Mouse (Mus musculus): ENCODE measurements around the gene Dmkn. TPM values are rescaled to one million over a fixed set of nuclear protein-coding genes. Genes with fewer than 3 reads are reported as not detected.
"Not testable (repeated sequence)": the region's sequence is repeated elsewhere in the genome, so short reads cannot be mapped to it uniquely, and the experiment has no call there.

Gene Dmkn
- polyA plus RNA-seq, 1 experiment from 2014 or later, result 2.3 TPM

- Histone ChIP-seq H3K4me3 (ENCODE audit: low read depth, low read length) (peak within 1 kb of the TSS; percentile 78), H3K9me3 (ENCODE audit: control insufficient read depth, low read length) (no peaks in the 10 kb centered on the region), H3K36me3 (ENCODE audit: control insufficient read depth, insufficient read depth, low read length) (peaks cover 13% of the 10 kb centered on the region), H3K4me2 (ENCODE audit: low read depth, low read length) (peak within 1 kb of the TSS; percentile 72), H3K9ac (replicated peaks; ENCODE audit: low read depth, low read length) (peak within 1 kb of the TSS; percentile 80), H3K27ac (ENCODE audit: low read depth, low read length) (peak within 1 kb of the TSS; percentile 94), H3K27me3 (ENCODE audit: control insufficient read depth, insufficient read depth, low read length) (no peaks in the 10 kb centered on the region), H3K4me1 (ENCODE audit: control insufficient read depth, insufficient read depth, low read length) (peaks cover 21% of the 10 kb centered on the region)
- under 1% methylated on average over 60 of the region's 60 CpGs for WGBS
- ATAC-seq (ENCODE audit: low read depth), result peak; percentile 97
Observed at GRCm38 (mm10) chr7:30729396-30730063, 34.0 kb upstream of the Dmkn start, which contains the start of gene Tmem147. Tmem147 (minus strand) TSS chr7:30729540.

- Histone ChIP-seq H3K4me2 (ENCODE audit: low read depth, low read length) (peak overlapping the region; percentile 72), H3K4me1 (ENCODE audit: control insufficient read depth, insufficient read depth, low read length) (peaks cover 21% of the 10 kb centered on the region), H3K36me3 (ENCODE audit: control insufficient read depth, insufficient read depth, low read length) (peaks cover 18% of the 10 kb centered on the region), H3K9ac (replicated peaks; ENCODE audit: low read depth, low read length) (peak overlapping the region; percentile 80), H3K4me3 (ENCODE audit: low read depth, low read length) (peak overlapping the region; percentile 78), H3K27ac (ENCODE audit: low read depth, low read length) (peak overlapping the region; percentile 94)
- 10% methylated on average over 19 of the region's 22 CpGs for WGBS
- H3K27me3 ChIP-seq (ENCODE audit: control insufficient read depth, insufficient read depth, low read length); H3K9me3 ChIP-seq (ENCODE audit: control insufficient read depth, low read length): not testable (repeated sequence)
- peak; percentile 26 for ATAC-seq (ENCODE audit: low read depth)
Observed at GRCm38 (mm10) chr7:30730064-30730722, 33.4 kb upstream of the Dmkn start.

GRCm38 (mm10) chr7:30736211-30736610 lies 27.3 kb upstream of the Dmkn start:
- H3K9ac ChIP-seq (replicated peaks; ENCODE audit: low read depth, low read length), result no peak overlapping the region
- no peak overlapping the region for H3K4me2 ChIP-seq (ENCODE audit: low read depth, low read length)
- no peak overlapping the region for H3K27ac ChIP-seq (ENCODE audit: low read depth, low read length)
- H3K27me3 ChIP-seq (ENCODE audit: control insufficient read depth, insufficient read depth, low read length), result no peaks in the 10 kb centered on the region
- H3K9me3 ChIP-seq (ENCODE audit: control insufficient read depth, low read length), result no peaks in the 10 kb centered on the region
- 81% methylated on average over 3 of the region's 3 CpGs for WGBS
- ATAC-seq (ENCODE audit: low read depth), result no peak
- peaks cover 39% of the 10 kb centered on the region for H3K36me3 ChIP-seq (ENCODE audit: control insufficient read depth, insufficient read depth, low read length)
- peaks cover 3% of the 10 kb centered on the region; the same call in 1 of the 2 replicates for H3K4me1 ChIP-seq (ENCODE audit: control insufficient read depth, insufficient read depth, low read length)
- H3K4me3 ChIP-seq (ENCODE audit: low read depth, low read length), result no peak overlapping the region

- not testable (repeated sequence) for H3K9ac ChIP-seq (replicated peaks; ENCODE audit: low read depth, low read length); H3K9me3 ChIP-seq (ENCODE audit: control insufficient read depth, low read length); H3K4me2 ChIP-seq (ENCODE audit: low read depth, low read length); H3K27ac ChIP-seq (ENCODE audit: low read depth, low read length); ATAC-seq (ENCODE audit: low read depth); H3K4me3 ChIP-seq (ENCODE audit: low read depth, low read length); H3K36me3 ChIP-seq (ENCODE audit: control insufficient read depth, insufficient read depth, low read length); H3K27me3 ChIP-seq (ENCODE audit: control insufficient read depth, insufficient read depth, low read length); H3K4me1 ChIP-seq (ENCODE audit: control insufficient read depth, insufficient read depth, low read length)
- WGBS, result 96% methylated on average over 2 of the region's 2 CpGs
Observed at GRCm38 (mm10) chr7:30742570-30742969, 21.0 kb upstream of the Dmkn start.

GRCm38 (mm10) chr7:30743617-30744016 lies 19.9 kb upstream of the Dmkn start, which contains the start of gene Gapdhs:
Gapdhs (minus strand) TSS chr7:30743681.
- WGBS, result no CpG with 5 or more reads among the region's 4 CpGs
- H3K36me3 ChIP-seq (ENCODE audit: control insufficient read depth, insufficient read depth, low read length), result not testable (repeated sequence)

GRCm38 (mm10) chr7:30744022-30744598 lies 19.4 kb upstream of the Dmkn start:
- WGBS, result 36% methylated on average over 4 of the region's 4 CpGs

More at GRCm38 (mm10) chr7:30743617-30744016, 19.9 kb upstream of the Dmkn start, which contains the start of gene Gapdhs:
- not testable (repeated sequence) for H3K4me1 ChIP-seq (ENCODE audit: control insufficient read depth, insufficient read depth, low read length); H3K27ac ChIP-seq (ENCODE audit: low read depth, low read length); H3K4me2 ChIP-seq (ENCODE audit: low read depth, low read length); ATAC-seq (ENCODE audit: low read depth); H3K9ac ChIP-seq (replicated peaks; ENCODE audit: low read depth, low read length); H3K4me3 ChIP-seq (ENCODE audit: low read depth, low read length); H3K9me3 ChIP-seq (ENCODE audit: control insufficient read depth, low read length); H3K27me3 ChIP-seq (ENCODE audit: control insufficient read depth, insufficient read depth, low read length)

GRCm38 (mm10) chr7:30747525-30748204 lies 15.9 kb upstream of the Dmkn start:
- H3K9ac ChIP-seq (replicated peaks; ENCODE audit: low read depth, low read length), result no peak overlapping the region
- H3K4me3 ChIP-seq (ENCODE audit: low read depth, low read length), result no peak overlapping the region
- no peaks in the 10 kb centered on the region for H3K9me3 ChIP-seq (ENCODE audit: control insufficient read depth, low read length)
- WGBS, result 88% methylated on average over 7 of the region's 7 CpGs
- H3K36me3 ChIP-seq (ENCODE audit: control insufficient read depth, insufficient read depth, low read length), result 0 out of 2 replicates have a peak, but pooled peaks cover 4% of the 10 kb centered on the region
- no peak overlapping the region for H3K4me2 ChIP-seq (ENCODE audit: low read depth, low read length)
- no peak for ATAC-seq (ENCODE audit: low read depth)
- no peak overlapping the region for H3K27ac ChIP-seq (ENCODE audit: low read depth, low read length)
- H3K4me1 ChIP-seq (ENCODE audit: control insufficient read depth, insufficient read depth, low read length), result no peaks in the 10 kb centered on the region
- no peaks in the 10 kb centered on the region for H3K27me3 ChIP-seq (ENCODE audit: control insufficient read depth, insufficient read depth, low read length)

More at GRCm38 (mm10) chr7:30744022-30744598, 19.4 kb upstream of the Dmkn start:
- ATAC-seq (ENCODE audit: low read depth), result no peak
- Histone ChIP-seq H3K4me3 (ENCODE audit: low read depth, low read length) (no peak overlapping the region), H3K9ac (replicated peaks; ENCODE audit: low read depth, low read length) (no peak overlapping the region), H3K4me1 (ENCODE audit: control insufficient read depth, insufficient read depth, low read length) (no peaks in the 10 kb centered on the region), H3K9me3 (ENCODE audit: control insufficient read depth, low read length) (no peaks in the 10 kb centered on the region), H3K27me3 (ENCODE audit: control insufficient read depth, insufficient read depth, low read length) (no peaks in the 10 kb centered on the region), H3K36me3 (ENCODE audit: control insufficient read depth, insufficient read depth, low read length) (0 out of 2 replicates have a peak, but pooled peaks cover 4% of the 10 kb centered on the region), H3K4me2 (ENCODE audit: low read depth, low read length) (no peak overlapping the region), H3K27ac (ENCODE audit: low read depth, low read length) (no peak overlapping the region)

- H3K4me3 ChIP-seq (ENCODE audit: low read depth, low read length), result no peak overlapping the region
- no peaks in the 10 kb centered on the region for H3K4me1 ChIP-seq (ENCODE audit: control insufficient read depth, insufficient read depth, low read length)
- WGBS, result 90% methylated on average over 13 of the region's 13 CpGs
- no peak for ATAC-seq (ENCODE audit: low read depth)
- no peaks in the 10 kb centered on the region for H3K27me3 ChIP-seq (ENCODE audit: control insufficient read depth, insufficient read depth, low read length)
- H3K9me3 ChIP-seq (ENCODE audit: control insufficient read depth, low read length), result 0 out of 2 replicates have a peak, but pooled peaks cover 2% of the 10 kb centered on the region
- no peak overlapping the region for H3K9ac ChIP-seq (replicated peaks; ENCODE audit: low read depth, low read length)
- H3K4me2 ChIP-seq (ENCODE audit: low read depth, low read length), result no peak overlapping the region
- 0 out of 2 replicates have a peak, but pooled peaks cover 4% of the 10 kb centered on the region for H3K36me3 ChIP-seq (ENCODE audit: control insufficient read depth, insufficient read depth, low read length)
- H3K27ac ChIP-seq (ENCODE audit: low read depth, low read length), result no peak overlapping the region
Observed at GRCm38 (mm10) chr7:30749824-30750606, 13.5 kb upstream of the Dmkn start.
